Mouse (Mus musculus) stomach, embryonic 14.5 days (tissue): Measurements from ENCODE around the gene Serinc5. TPM values are rescaled to one million over a fixed set of nuclear protein-coding genes. Genes with fewer than 3 reads are reported as not detected.

ENCODE experiments used
- ATAC-seq: fragments of 200-750 bp; cut with Nextera tagmentation; 2 replicates; pipeline ENCODE4 v1.8.0; 2017; ENCODE audit warnings: low read depth, moderate TSS enrichment; ENCODE audit not compliant: insufficient number of reproducible peaks, insufficient read depth, low FRiP score
- H3K27ac ChIP-seq: fragments of 300-500 bp; sonication (generic); 2 replicates; pipeline ENCODE4 v1.5.1; 2014; ENCODE audit warnings: mild to moderate bottlenecking, low read length, moderate library complexity, mixed read lengths
- H3K27me3 ChIP-seq: fragments of 300-500 bp; sonication (generic); 2 replicates; pipeline ENCODE4 v1.6.1; 2014; ENCODE audit warnings: low read length, control low read depth, mixed read lengths; ENCODE audit not compliant: control insufficient read depth, insufficient read depth
- H3K36me3 ChIP-seq: fragments of 300-500 bp; sonication (generic); 2 replicates; pipeline ENCODE4 v1.6.1; 2014; ENCODE audit warnings: mild to moderate bottlenecking, control low read depth, low read length, moderate library complexity, mixed read lengths; ENCODE audit not compliant: control insufficient read depth, insufficient read depth
- H3K4me1 ChIP-seq: fragments of 300-500 bp; sonication (generic); 2 replicates; pipeline ENCODE4 v1.6.1; 2014; ENCODE audit warnings: low read length, control low read depth, mixed read lengths; ENCODE audit not compliant: control insufficient read depth, insufficient read depth
- H3K4me2 ChIP-seq: fragments of 300-500 bp; sonication (generic); replicated peaks from 2 replicates; pipeline ENCODE4 v1.6.1; 2014; ENCODE audit warnings: low read depth, low read length, control low read depth
- H3K4me3 ChIP-seq: fragments of 300-500 bp; sonication (generic); 2 replicates; pipeline ENCODE4 v1.5.1; 2014; ENCODE audit warnings: low read depth, low read length, control low read depth
- H3K9ac ChIP-seq: fragments of 300-500 bp; sonication (generic); replicated peaks from 2 replicates; pipeline ENCODE4 v1.6.1; 2014; ENCODE audit warnings: low read depth, mild to moderate bottlenecking, control low read depth, low read length, moderate library complexity, mixed read lengths
- H3K9me3 ChIP-seq: fragments of 300-500 bp; sonication (generic); 2 replicates; pipeline ENCODE4 v1.6.1; 2016; ENCODE audit warnings: low read depth, low read length, control low read depth; ENCODE audit not compliant: control insufficient read depth
- WGBS: fragments of 180-500 bp; shearing (Covaris S2); extraction: QIAGEN DNeasy Blood & Tissue Kit; methylation state at CpG from one replicate; pipeline ENCODE4 v1.1.7; 2014; 5-methylcytosine and 5-hydroxymethylcytosine counted together
- polyA plus RNA-seq: library from polyadenylated mRNA; unstranded; fragments of >200 nt; fragmentation: Nextera tagmentation; extraction: Ambion mirVana; gene quantifications from 2 replicates; pipeline ENCODE4 v1.2.1, GENCODE M21; 2014

The Serinc5 gene
- 22.7 and 24.0 TPM in 2 replicates for polyA plus RNA-seq

DNA sequence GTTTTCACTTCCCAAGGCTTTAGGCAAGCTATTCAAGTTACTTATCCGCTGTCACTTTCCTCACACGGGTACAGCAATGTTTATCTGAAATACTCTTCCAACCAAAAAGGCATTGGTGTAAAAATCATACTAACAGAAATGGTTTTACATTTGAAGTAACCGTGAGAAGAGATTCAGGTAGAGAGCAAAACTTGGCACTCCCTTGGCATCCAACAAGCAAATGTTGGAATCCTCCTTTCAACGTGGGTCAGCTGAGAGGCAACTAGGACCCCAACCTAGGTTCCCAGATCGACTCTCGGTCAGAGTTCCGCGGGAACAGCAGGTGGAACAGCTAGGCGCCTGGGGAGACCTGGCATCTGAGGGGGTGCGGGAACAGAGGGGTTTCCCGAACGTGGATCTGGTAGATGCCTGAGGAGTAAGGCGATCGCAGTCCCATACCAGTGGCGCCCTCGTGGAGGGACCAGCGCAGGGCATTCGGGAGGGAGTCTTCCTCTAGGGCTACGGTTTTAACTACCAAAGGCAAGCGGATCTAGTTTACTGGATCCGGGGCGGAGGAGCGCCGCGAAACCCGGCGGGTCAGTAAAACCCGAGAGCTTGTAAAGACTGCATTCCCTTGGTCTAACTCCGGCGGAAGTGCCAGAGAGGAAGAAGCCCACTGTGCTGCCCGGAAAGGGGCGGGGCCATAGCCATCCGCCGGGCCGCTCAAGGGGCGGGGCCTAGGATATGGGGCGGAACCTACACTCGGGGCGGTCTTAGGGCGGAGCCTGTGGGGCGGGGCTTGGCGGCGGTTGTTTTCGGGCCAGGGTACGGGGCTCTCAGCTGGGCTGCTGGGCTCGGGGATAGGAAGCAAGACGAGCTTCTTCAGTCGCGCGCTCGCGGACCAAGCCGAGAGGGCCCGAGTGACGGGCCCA lies at the start of gene Serinc5:
TSS of gene Serinc5 (plus strand) at position 781 of the 911 bp plus-strand sequence.
- ATAC-seq: peak; percentile 95
- H3K9ac ChIP-seq: peak within 1 kb of the TSS; percentile 76
- under 1% methylated on average over 55 of the region's 55 CpGs for WGBS

DNA sequence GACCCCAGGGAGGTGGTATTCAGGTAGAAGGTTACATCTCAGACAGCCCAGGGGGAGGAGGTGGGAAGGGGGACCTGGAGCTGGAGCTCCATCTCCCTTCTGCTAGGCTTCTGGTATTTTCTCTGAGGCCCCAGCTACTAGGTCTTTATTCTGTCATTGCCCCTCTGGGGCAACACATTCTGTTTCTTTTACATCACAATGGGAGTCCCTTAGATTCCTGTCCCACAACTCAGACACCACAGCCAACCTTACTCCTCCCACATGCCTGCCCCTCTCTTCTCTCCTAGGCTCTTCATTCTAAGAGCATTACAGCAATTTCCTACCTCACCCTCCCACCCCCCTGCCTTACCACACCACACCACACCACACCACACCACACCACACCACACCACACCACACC lies 34.8 kb upstream of the Serinc5 start, which contains the start of gene Spz1:
TSS of gene Spz1 (minus strand) at position 101 of the 400 bp plus-strand sequence.
- Histone ChIP-seq H3K4me3 (no peak within 1 kb of the TSS), H3K9ac (no peak within 1 kb of the TSS), H3K4me1 (peaks cover 7% of the 10 kb centered on the region; the same call in 1 of the 2 replicates), H3K4me2 (no peak within 1 kb of the TSS), H3K9me3 (no peaks in the 10 kb centered on the region), H3K27ac (no peak within 1 kb of the TSS), H3K36me3 (no peaks in the 10 kb centered on the region), H3K27me3 (no peaks in the 10 kb centered on the region)
- ATAC-seq: no peak

More for the DNA sequence above, at the start of gene Serinc5:
- H3K9me3 ChIP-seq: no peaks in the 10 kb centered on the region
- H3K27ac ChIP-seq: peak within 1 kb of the TSS; percentile 97
- H3K36me3 ChIP-seq: no peaks in the 10 kb centered on the region
- H3K4me2 ChIP-seq: peak within 1 kb of the TSS; percentile 89
- no peaks in the 10 kb centered on the region for H3K27me3 ChIP-seq
- peak within 1 kb of the TSS; percentile 60 for H3K4me3 ChIP-seq
- H3K4me1 ChIP-seq: peaks cover 18% of the 10 kb centered on the region; the same call in 1 of the 2 replicates

DNA sequence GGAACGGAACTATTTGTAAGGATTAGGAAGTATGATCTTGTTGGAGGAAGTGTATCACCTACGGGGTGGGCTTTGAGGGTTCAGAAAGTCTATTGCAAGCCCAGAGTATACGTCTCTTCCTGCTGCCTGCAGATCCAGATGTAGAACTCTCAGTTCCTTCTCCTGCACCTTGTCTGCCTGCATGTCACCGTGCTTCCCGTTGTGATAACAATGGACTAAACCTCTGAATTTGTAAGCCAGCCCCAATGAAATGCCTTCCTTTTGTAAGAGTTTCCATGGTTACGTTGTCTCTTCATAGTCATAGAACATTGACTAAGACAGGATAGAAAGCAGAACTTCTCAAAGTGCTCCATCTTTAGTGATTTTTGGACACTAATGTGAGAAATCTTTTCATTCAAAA lies 34.2 kb upstream of the Serinc5 start:
- H3K36me3 ChIP-seq: no peaks in the 10 kb centered on the region
- no peaks in the 10 kb centered on the region for H3K27me3 ChIP-seq
- no peak overlapping the region for H3K27ac ChIP-seq
- WGBS: 71% methylated on average over 6 of the region's 6 CpGs
- no peak overlapping the region for H3K9ac ChIP-seq
- no peak overlapping the region for H3K4me3 ChIP-seq
- H3K4me1 ChIP-seq: peaks cover 7% of the 10 kb centered on the region; the same call in 1 of the 2 replicates
- no peak overlapping the region for H3K4me2 ChIP-seq
- ATAC-seq: no peak
- no peaks in the 10 kb centered on the region for H3K9me3 ChIP-seq

DNA sequence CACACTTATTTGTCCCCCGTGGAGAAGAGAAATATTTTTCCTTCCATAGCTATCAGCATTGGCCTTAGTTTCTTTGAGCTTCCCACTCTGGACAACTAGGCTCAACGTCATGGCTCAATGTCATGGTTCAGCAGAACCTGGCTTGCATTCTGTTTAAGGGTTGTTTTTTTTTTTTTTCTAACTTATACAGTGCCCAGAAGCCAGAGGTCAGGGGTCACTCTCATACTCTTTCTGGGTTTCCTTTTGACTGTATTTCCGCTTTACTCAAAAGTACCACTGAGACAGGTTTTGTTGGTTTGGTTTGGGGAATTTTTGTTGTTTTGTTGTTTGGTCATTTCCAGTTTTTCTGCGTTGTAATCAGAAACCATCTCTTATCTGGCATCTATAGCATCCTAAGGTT lies 32.7 kb upstream of the Serinc5 start:
- Histone ChIP-seq H3K4me2 (no peak overlapping the region), H3K27me3 (no peaks in the 10 kb centered on the region), H3K9me3 (no peaks in the 10 kb centered on the region), H3K4me3 (no peak overlapping the region), H3K4me1 (peaks cover 7% of the 10 kb centered on the region; the same call in 1 of the 2 replicates), H3K36me3 (no peaks in the 10 kb centered on the region), H3K9ac (no peak overlapping the region), H3K27ac (no peak overlapping the region)
- 74% methylated on average over 4 of the region's 4 CpGs for WGBS
- ATAC-seq: no peak

DNA sequence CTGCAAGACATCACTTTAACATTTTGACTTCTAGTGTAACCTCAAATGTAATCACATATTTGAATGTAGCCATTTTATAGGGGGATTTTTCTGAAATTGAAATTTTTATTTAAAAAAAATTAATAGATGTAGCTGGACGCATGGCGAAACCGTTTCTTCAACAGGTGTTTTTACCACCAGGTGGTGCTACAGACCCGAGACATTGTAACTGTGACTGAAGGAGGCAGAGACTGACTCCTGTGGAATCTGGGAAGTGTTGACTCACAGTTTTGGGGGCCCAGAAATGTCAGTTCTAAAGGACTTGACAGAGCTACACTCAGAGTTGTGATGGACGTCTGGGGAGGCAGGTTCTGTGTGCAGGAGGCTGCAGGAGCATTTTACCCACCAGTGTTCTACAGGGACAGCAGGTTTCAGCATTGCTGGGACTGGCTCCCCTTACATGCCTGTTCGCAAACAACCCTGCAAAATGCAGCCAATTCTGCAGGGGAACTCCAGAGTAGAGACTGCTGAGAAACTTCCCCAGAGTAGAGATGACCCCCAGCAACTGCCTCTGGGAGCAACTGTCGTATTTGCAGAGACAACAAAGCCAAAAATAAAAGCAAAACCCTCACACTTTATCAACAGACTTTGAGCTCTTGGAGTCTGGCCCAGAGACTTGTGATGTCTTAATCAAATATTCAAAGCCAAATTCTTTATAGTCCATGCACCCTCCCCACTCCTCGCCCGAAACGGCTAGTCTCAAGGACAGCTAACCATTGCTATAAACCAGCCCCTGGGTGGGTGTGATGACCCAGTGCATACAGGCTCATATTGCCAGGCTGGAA lies 30.5 kb upstream of the Serinc5 start:
- peaks cover 13% of the 10 kb centered on the region; the same call in 1 of the 2 replicates for H3K4me1 ChIP-seq
- WGBS: 30% methylated on average over 10 of the region's 10 CpGs

DNA sequence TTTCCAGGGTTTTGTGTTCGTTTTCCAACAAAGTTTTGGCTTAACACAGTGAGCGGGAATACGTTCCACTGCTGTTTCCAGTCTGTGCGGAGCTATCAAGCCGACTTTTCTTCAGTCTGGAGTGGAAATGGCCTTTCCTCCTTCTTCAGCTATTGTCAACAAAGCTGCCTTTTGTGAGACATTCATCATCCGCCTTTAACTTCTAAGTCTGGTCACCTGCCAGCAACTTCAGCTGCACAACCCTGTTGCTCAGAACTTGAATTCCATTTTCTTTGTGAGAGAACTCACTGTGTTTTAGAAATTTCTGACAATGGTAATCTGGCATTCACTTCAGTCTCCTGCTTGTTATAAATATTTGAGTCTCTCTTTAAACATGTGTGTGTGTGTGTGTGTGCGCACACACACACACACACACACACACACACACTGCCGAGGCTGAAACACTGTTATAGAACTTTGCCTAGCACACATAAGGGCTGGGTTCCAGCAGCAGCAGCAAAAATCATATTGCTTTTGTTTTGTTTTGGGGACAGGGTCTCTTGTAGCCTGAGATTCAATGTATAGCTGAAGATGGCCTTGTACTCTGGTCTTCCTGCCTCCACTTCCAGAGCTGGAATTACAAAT lies 26.7 kb upstream of the Serinc5 start:
- ATAC-seq: peak; percentile 68; the same call in 1 of the 2 replicates
- H3K27ac ChIP-seq: peak overlapping the region; percentile 85
- H3K4me2 ChIP-seq: no peak overlapping the region
- H3K4me3 ChIP-seq: no peak overlapping the region
- H3K9me3 ChIP-seq: no peaks in the 10 kb centered on the region
- WGBS: 19% methylated on average over 8 of the region's 8 CpGs
- no peak overlapping the region for H3K9ac ChIP-seq
- H3K4me1 ChIP-seq: peaks cover 13% of the 10 kb centered on the region; the same call in 1 of the 2 replicates
- no peaks in the 10 kb centered on the region for H3K36me3 ChIP-seq
- no peaks in the 10 kb centered on the region for H3K27me3 ChIP-seq

More for the DNA sequence above, 30.5 kb upstream of the Serinc5 start:
- no peak overlapping the region for H3K4me3 ChIP-seq
- no peaks in the 10 kb centered on the region for H3K36me3 ChIP-seq
- H3K9ac ChIP-seq: no peak overlapping the region
- H3K9me3 ChIP-seq: no peaks in the 10 kb centered on the region
- H3K27me3 ChIP-seq: no peaks in the 10 kb centered on the region
- no peak overlapping the region for H3K4me2 ChIP-seq
- peak overlapping the region; percentile 56 for H3K27ac ChIP-seq
- 0 out of 2 replicates have a peak, but pooled peaks have one; percentile 43 for ATAC-seq

DNA sequence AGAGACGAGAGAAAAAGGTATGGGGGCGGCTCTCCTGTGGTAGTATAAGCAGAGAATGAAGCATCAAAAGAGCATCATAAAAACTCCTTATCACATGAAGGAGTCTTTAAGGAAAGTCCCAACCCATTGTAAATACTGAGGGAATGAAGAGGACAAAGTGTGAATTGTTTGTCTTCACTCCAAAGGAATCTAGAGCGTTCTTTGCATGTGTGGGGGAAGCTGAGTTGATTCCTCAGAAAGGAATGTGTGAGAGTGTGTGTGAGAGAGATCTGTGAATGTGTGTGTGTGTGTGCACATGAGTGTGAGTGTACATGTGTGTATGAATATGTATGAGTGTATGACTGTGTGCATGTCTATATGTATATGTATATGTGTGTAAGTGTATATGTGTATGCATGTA lies 22.2 kb upstream of the Serinc5 start:
- no peak for ATAC-seq

DNA sequence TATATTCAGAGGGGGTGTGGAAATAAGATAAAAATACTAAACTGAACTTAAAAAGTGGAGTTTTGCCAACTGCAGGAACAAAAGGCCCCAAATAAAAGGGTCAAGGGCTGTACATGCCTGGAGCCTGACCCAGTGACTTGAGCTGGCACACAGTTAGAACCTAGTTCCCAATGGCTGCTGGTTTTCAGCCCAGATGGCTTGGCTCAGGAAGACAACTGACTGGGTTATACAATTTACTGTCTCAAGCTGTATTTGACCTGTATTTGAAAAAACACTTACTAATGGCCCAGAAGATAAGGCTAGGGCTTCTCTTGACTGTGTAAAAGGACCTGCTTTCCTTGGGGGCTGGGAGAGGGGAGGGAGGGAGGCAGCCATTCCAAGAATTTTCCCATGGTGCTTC lies 21.6 kb upstream of the Serinc5 start:
- Histone ChIP-seq H3K9me3 (no peaks in the 10 kb centered on the region), H3K36me3 (no peaks in the 10 kb centered on the region), H3K9ac (no peak overlapping the region), H3K27ac (no peak overlapping the region), H3K27me3 (no peaks in the 10 kb centered on the region), H3K4me1 (peaks cover 13% of the 10 kb centered on the region), H3K4me2 (no peak overlapping the region), H3K4me3 (no peak overlapping the region)
- ATAC-seq: no peak

More for the DNA sequence above, 22.2 kb upstream of the Serinc5 start:
- WGBS: 32% methylated on average over 3 of the region's 3 CpGs
- no peaks in the 10 kb centered on the region for H3K27me3 ChIP-seq
- no peak overlapping the region for H3K4me3 ChIP-seq
- H3K4me1 ChIP-seq: peaks cover 8% of the 10 kb centered on the region
- no peak overlapping the region for H3K4me2 ChIP-seq
- H3K9ac ChIP-seq: no peak overlapping the region
- H3K27ac ChIP-seq: no peak overlapping the region
- H3K9me3 ChIP-seq: no peaks in the 10 kb centered on the region
- H3K36me3 ChIP-seq: no peaks in the 10 kb centered on the region
